Mouse (Mus musculus) liver, embryonic 14.5 days (tissue): ENCODE data around the gene Zfp346.

ENCODE experiments used
- CTCF ChIP-seq: IDR thresholded peaks from 2 replicates; pipeline ENCODE4 v1.5.1; 2016; ENCODE audit warnings: antibody characterized with exemption, low read depth, control low read depth
- EP300 ChIP-seq: IDR thresholded peaks from 2 replicates; pipeline ENCODE4 v1.6.1; 2016; ENCODE audit warnings: antibody characterized with exemption, low read depth

DNA sequence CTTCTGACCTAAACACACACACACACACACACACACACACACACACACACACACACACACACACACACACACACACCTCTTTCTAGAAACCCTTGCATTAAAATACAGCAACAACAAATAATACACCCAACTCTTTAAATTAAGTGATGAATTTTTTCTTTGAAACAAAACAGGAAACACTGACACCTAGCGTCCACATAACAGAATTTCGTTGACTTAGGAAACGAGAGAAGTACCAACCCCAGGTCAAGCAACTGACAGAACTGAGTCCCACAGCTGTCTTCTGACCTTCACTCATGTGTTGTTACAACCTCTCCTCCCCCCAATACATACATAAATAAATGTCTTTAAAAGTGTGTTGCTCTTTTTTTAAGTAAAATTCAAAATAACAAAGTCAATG, 33.8 kb upstream of the Zfp346 start:
- peak; percentile 45 for TF ChIP-seq CTCF
- no peak for TF ChIP-seq EP300
